Mouse (Mus musculus) MEL (cell line): ENCODE measurements at regions not wholly inside any gene's neighbourhood (a gene's known extent, or its start where the extent isn't known, plus 50 kb on each side); places are given as distances from the start of the nearest gene placed in this dataset.

ENCODE experiments used
- DNase-seq: peaks from one replicate; pipeline ENCODE4 v3.0.0; 2011; ENCODE audit warnings: low read depth, low spot score
- H3K27ac ChIP-seq: 2 replicates; pipeline ENCODE4 v1.5.1; 2012; ENCODE audit warnings: low read depth, mild to moderate bottlenecking, control low read depth, low read length, moderate library complexity; ENCODE audit not compliant: control insufficient read depth
- H3K27me3 ChIP-seq, 2 experiments: fragments of 150-350 bp in 1 of 2; sonication (generic) in 1 of 2; 2 replicates each; pipeline ENCODE4 v1.6.1; 2012; ENCODE audit warnings: low read length in 2 of 2, mild to moderate bottlenecking in 2 of 2, improper control_type of control experiment in 1 of 2, moderate library complexity in 1 of 2; ENCODE audit not compliant: insufficient read depth in 2 of 2, control insufficient read depth in 1 of 2
- H3K36me3 ChIP-seq, 2 experiments: 2 replicates each; pipeline ENCODE4 v1.6.1; 2012 to 2014; ENCODE audit warnings: low read length in 2 of 2, improper control_type of control experiment in 1 of 2, inconsistent platforms in 1 of 2, mild to moderate bottlenecking in 1 of 2; ENCODE audit not compliant: insufficient read depth in 2 of 2, control insufficient read depth in 1 of 2
- H3K4me1 ChIP-seq, 2 experiments: fragments of 150-350 bp in 1 of 2; sonication (generic) in 1 of 2; 2 replicates each; pipeline ENCODE4 v1.6.1; 2012; ENCODE audit warnings: low read length in 2 of 2, improper control_type of control experiment in 1 of 2, mild to moderate bottlenecking in 1 of 2; ENCODE audit not compliant: insufficient read depth in 2 of 2, control insufficient read depth in 1 of 2
- H3K4me3 ChIP-seq, 2 experiments: fragments of 150-350 bp in 1 of 2; sonication (generic) in 1 of 2; 2 replicates each; pipeline ENCODE4 v1.5.1; 2012; ENCODE audit warnings: low read depth in 2 of 2, low read length in 2 of 2, mild to moderate bottlenecking in 2 of 2, moderate library complexity in 2 of 2, control low read depth in 1 of 2, improper control_type of control experiment in 1 of 2; ENCODE audit not compliant: control insufficient read depth in 1 of 2, insufficient read depth in 1 of 2
- H3K79me2 ChIP-seq: 2 replicates; pipeline ENCODE4 v1.6.1; 2012; ENCODE audit warnings: mild to moderate bottlenecking, low read length, moderate library complexity; ENCODE audit not compliant: control insufficient read depth, poor library complexity, insufficient read depth
- H3K9ac ChIP-seq: 2 replicates; pipeline ENCODE4 v1.6.1; 2012; ENCODE audit warnings: low read depth, mild to moderate bottlenecking, control low read depth, low read length, moderate library complexity; ENCODE audit not compliant: control insufficient read depth, poor library complexity, severe bottlenecking
- H3K9me3 ChIP-seq: fragments of 150-350 bp; sonication (generic); replicated peaks from 2 replicates; pipeline ENCODE4 v1.6.1; 2012; ENCODE audit warnings: mild to moderate bottlenecking, low read length, improper control_type of control experiment, moderate library complexity; ENCODE audit not compliant: insufficient read depth
- CTCF ChIP-seq, 3 experiments: IDR thresholded peaks in 2 of 3; conservative IDR thresholded peaks in 1 of 3; 2 replicates each; pipeline ENCODE4 v1.5.1; 2011 to 2012; ENCODE audit warnings: low read length in 3 of 3, low read depth in 2 of 3, mild to moderate bottlenecking in 2 of 3, improper control_type of control experiment in 1 of 3, inconsistent platforms in 1 of 3, mixed read lengths in 1 of 3, moderate library complexity in 1 of 3; ENCODE audit not compliant: control insufficient read depth in 1 of 3, insufficient read depth in 1 of 3, poor library complexity in 1 of 3, severe bottlenecking in 1 of 3
- E2F4 ChIP-seq: IDR thresholded peaks from 2 replicates; pipeline ENCODE4 v1.6.1; 2011; ENCODE audit warnings: low read depth, low read length, improper control_type of control experiment, borderline replicate concordance
- ELF1 ChIP-seq: IDR thresholded peaks from 2 replicates; pipeline ENCODE4 v1.6.1; 2014; ENCODE audit warnings: low read depth, mild to moderate bottlenecking, inconsistent platforms, low read length, improper control_type of control experiment, moderate library complexity
- ETS1 ChIP-seq: IDR thresholded peaks from 2 replicates; pipeline ENCODE4 v1.6.1; 2012; ENCODE audit warnings: low read depth, mild to moderate bottlenecking, inconsistent platforms, low read length, improper control_type of control experiment, moderate library complexity
- GATA1 ChIP-seq: IDR thresholded peaks from 2 replicates; pipeline ENCODE4 v1.6.1; 2011; ENCODE audit warnings: low read depth, low read length, improper control_type of control experiment
- JUND ChIP-seq: IDR thresholded peaks from 2 replicates; pipeline ENCODE4 v1.6.1; 2011; ENCODE audit warnings: low read depth, mild to moderate bottlenecking, improper control_type of control experiment, low read length
- MAFK ChIP-seq: IDR thresholded peaks from 2 replicates; pipeline ENCODE4 v1.6.1; 2011; ENCODE audit warnings: low read depth, mild to moderate bottlenecking, low read length, improper control_type of control experiment, borderline replicate concordance
- MXI1 ChIP-seq: IDR thresholded peaks from 2 replicates; pipeline ENCODE4 v1.6.1; 2011; ENCODE audit warnings: mild to moderate bottlenecking, low read depth, low read length, improper control_type of control experiment
- MYB ChIP-seq: IDR thresholded peaks from 2 replicates; pipeline ENCODE4 v1.6.1; 2011; ENCODE audit warnings: mild to moderate bottlenecking, low read depth, low read length, improper control_type of control experiment
- MYC ChIP-seq: IDR thresholded peaks from 2 replicates; pipeline ENCODE4 v1.6.1; 2011; ENCODE audit warnings: low read depth, mild to moderate bottlenecking, low read length, improper control_type of control experiment, moderate library complexity
- NELFE ChIP-seq: IDR thresholded peaks from 2 replicates; pipeline ENCODE4 v1.6.1; 2011; ENCODE audit warnings: low read depth, low read length, improper control_type of control experiment
- POLR2AphosphoS2 ChIP-seq: IDR thresholded peaks from 2 replicates; pipeline ENCODE4 v1.6.1; 2011; ENCODE audit warnings: low read length, improper control_type of control experiment
- RCOR1 ChIP-seq: IDR thresholded peaks from 2 replicates; pipeline ENCODE4 v1.6.1; 2012; ENCODE audit warnings: low read depth, mild to moderate bottlenecking, inconsistent platforms, low read length, improper control_type of control experiment
- TBP ChIP-seq: IDR thresholded peaks from 2 replicates; pipeline ENCODE4 v1.8.0; 2011; ENCODE audit warnings: low read depth, low read length, improper control_type of control experiment
- TCF12 ChIP-seq: IDR thresholded peaks from 2 replicates; pipeline ENCODE4 v1.6.1; 2014; ENCODE audit warnings: low read depth, mild to moderate bottlenecking, inconsistent platforms, low read length, improper control_type of control experiment, moderate library complexity
- UBTF ChIP-seq: IDR thresholded peaks from 2 replicates; pipeline ENCODE4 v1.6.1; 2012; ENCODE audit warnings: low read depth, mild to moderate bottlenecking, inconsistent platforms, low read length, improper control_type of control experiment, moderate library complexity, borderline replicate concordance; ENCODE audit not compliant: insufficient read depth
- ZC3H11A ChIP-seq: IDR thresholded peaks from 2 replicates; pipeline ENCODE4 v1.6.1; 2012; ENCODE audit warnings: low read depth, mild to moderate bottlenecking, inconsistent platforms, low read length, improper control_type of control experiment
- ZKSCAN1 ChIP-seq: IDR thresholded peaks from 2 replicates; pipeline ENCODE4 v1.6.1; 2012; ENCODE audit warnings: low read depth, mild to moderate bottlenecking, inconsistent platforms, low read length, improper control_type of control experiment, moderate library complexity

GRCm38 (mm10) chr2:73985238-73985910, 74.2 kb upstream of the Atp5g3 start:
- no peak for DNase-seq

GRCm38 (mm10) chr2:73983166-73983565, 72.0 kb upstream of the Atp5g3 start:
- no peaks in the 10 kb centered on the region for H3K9me3 ChIP-seq
- no peaks in the 10 kb centered on the region for H3K79me2 ChIP-seq
- peaks cover 9 to 25% of the 10 kb centered on the region in 2 experiments for H3K27me3 ChIP-seq
- H3K36me3 ChIP-seq: no peaks in the 10 kb centered on the region
- H3K4me3 ChIP-seq: no peak overlapping the region
- no peak overlapping the region for H3K9ac ChIP-seq
- no peaks in the 10 kb centered on the region for H3K4me1 ChIP-seq
- no peak overlapping the region for H3K27ac ChIP-seq
- TF ChIP-seq JUND: no peak
- no peak for DNase-seq

More at GRCm38 (mm10) chr2:73985238-73985910, 74.2 kb upstream of the Atp5g3 start:
- Histone ChIP-seq H3K4me3 (no peak overlapping the region), H3K27ac (no peak overlapping the region), H3K79me2 (no peaks in the 10 kb centered on the region), H3K9me3 (no peaks in the 10 kb centered on the region), H3K9ac (no peak overlapping the region), H3K4me1 (no peaks in the 10 kb centered on the region), H3K36me3 (no peaks in the 10 kb centered on the region), H3K27me3 (peaks cover 11 to 23% of the 10 kb centered on the region in 2 experiments)
- TF ChIP-seq TCF12 (no peak), E2F4 (no peak), MXI1 (no peak), ZKSCAN1 (no peak), ETS1 (no peak), MAFK (no peak), TBP (no peak), POLR2AphosphoS2 (no peak), GATA1 (no peak), MYB (no peak), MYC (no peak), RCOR1 (no peak), UBTF (no peak), ELF1 (no peak)

- no peak for DNase-seq
- Histone ChIP-seq H3K79me2 (no peaks in the 10 kb centered on the region), H3K4me1 (peaks cover 0 to 3% of the 10 kb centered on the region in 2 experiments; a peak in 1 of 4 replicates), H3K27ac (no peak overlapping the region), H3K27me3 (peaks cover 0 to 18% of the 10 kb centered on the region in 2 experiments), H3K9ac (no peak overlapping the region), H3K9me3 (no peaks in the 10 kb centered on the region)
- no peak for TF ChIP-seq ZC3H11A
- TF ChIP-seq CTCF (IDR thresholded peaks at IDR 0.05 in 2 of 3, conservative IDR thresholded peaks at IDR 0.05 in 1 of 3; ENCODE audit: control insufficient read depth in 1 of 3, insufficient read depth in 1 of 3, low read depth in 2 of 3, low read length in 3 of 3, poor library complexity in 1 of 3, severe bottlenecking in 1 of 3): no peak
- TF ChIP-seq ETS1: no peak
- TF ChIP-seq NELFE: no peak
- TF ChIP-seq MYB: no peak
- TF ChIP-seq, all 39 proteins: peak for 0
- Histone ChIP-seq H3K4me3 (no peak overlapping the region), H3K36me3 (peaks cover 0 to 9% of the 10 kb centered on the region in 2 experiments; a peak in 2 of 4 replicates)
Observed at GRCm38 (mm10) chr2:73978072-73978471, 66.9 kb upstream of the Atp5g3 start.
